Mouse (Mus musculus) CD4-positive, CD25-positive, alpha-beta regulatory T cell, adult 2 months (primary cell): ENCODE measurements at regions not wholly inside any gene's neighbourhood (a gene's known extent, or its start where the extent isn't known, plus 50 kb on each side); places are given as distances from the start of the nearest gene placed in this dataset.

ENCODE experiments used
- DNase-seq: peaks from one replicate; pipeline ENCODE4 v3.0.0-alpha.2; 2012; ENCODE audit warnings: low read depth, low spot score

DNA sequence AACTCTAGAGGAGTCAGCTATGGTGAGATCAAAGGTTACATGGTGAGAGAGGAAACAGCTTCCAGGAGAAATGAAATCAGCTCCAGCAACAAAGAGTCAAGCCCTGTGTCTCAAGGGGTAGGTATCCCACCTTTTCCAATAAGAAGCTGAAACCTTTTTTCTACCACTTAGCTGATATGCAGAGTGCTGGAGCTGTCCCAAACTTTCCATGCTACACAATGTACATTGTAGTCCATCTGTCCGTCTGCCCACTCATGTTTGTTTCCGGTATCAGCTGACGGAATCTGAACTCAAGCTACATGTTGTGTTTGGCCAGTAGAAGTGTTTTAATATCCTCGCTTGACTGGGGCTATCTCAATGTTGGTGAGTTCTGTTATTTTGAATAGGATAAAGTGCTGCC, 83.6 kb upstream of the Ngf start:
- no peak for DNase-seq

GRCm38 (mm10) chr3:102384596-102384995, 85.1 kb upstream of the Ngf start:
- DNase-seq: no peak

GRCm38 (mm10) chr3:102383671-102384070, 86.0 kb upstream of the Ngf start:
- DNase-seq: no peak

GRCm38 (mm10) chr3:102381683-102382082, 88.0 kb upstream of the Ngf start:
- no peak for DNase-seq

- no peak for DNase-seq
Observed at GRCm38 (mm10) chr3:102374381-102375060, 95.2 kb upstream of the Ngf start.

DNA sequence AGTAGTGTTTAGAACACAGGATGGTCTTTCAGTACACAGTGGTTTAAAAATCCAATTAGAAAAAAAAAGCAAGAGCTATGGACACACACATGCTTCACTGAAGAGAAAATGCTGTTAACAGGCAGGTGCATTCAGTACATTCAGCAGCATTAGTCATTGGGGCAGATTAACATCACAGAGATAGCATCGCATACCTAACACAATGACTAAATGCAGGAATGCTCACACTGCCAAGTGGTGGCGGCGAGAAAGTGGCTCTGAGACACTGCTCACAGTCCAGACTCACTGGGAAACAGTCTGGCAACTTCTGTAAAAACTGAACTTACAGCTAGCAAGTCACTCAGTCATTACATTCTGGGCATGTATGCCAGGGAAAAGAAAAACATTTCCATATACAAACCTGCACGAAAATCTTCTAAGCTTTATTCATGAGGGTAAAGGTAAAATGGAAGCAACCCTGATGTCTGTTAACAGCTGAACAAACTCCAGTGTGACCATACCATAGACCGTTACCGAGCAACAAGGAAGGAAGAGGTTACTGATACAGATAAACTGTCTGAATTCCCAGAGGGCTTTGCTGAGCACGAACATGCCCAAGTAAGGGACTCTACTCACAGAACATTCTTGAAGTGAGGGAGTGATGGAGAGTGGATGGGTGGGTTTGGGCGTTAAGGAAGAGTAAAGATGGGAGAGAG, 97.4 kb upstream of the Ngf start:
- DNase-seq: no peak

- no peak for DNase-seq
Observed at GRCm38 (mm10) chr3:102366188-102366587, 103.5 kb upstream of the Ngf start.

- DNase-seq: no peak
Observed at GRCm38 (mm10) chr3:102364326-102364935, 105.3 kb upstream of the Ngf start.

- DNase-seq: no peak
Observed at GRCm38 (mm10) chr3:102360732-102361280, 108.9 kb upstream of the Ngf start.

DNA sequence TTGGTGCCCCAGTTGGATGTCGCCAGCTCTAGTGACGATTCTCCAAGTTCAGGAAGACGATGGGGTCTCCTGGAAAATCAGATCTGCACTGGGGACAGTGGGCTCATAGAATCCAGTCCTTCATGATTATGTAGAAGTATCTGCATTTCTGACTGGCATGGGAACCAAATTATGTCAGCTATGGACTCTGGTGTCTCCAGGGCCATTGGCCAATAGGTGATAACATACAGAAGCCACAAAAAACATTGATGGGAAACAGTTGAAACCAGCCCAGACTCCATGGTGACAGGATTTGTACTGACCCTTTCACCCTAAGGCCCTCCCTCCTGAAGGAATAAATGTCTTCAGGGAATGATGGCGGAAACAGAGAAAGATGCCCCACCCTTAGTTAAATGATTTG, 110.9 kb upstream of the Ngf start:
- DNase-seq: no peak

DNA sequence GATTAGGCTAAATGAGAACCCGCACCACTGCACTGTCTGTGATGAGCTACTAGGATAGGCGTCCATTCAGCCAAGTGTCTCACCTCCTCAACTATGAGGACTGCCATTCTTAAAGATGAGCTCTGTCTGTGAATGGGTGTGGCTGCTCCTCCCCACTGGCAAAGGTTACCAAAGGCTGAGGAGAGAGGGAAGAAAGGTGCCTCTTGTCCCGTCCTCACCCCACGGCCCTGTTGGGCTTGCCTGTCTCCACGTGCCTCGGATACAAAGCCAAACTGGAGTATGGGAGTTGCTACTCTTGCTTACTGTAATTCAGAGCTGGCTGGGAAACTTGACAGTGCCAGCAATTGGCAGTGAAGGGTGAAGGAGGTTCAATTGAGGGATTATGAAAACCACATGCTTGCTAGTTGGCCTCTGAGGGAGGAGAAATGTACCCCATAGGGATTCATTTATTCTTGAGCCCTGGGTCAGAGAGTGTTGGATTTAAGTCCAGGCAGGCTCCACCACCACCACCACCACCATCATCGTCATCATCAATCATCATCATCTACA, 112.6 kb upstream of the Ngf start:
- no peak for DNase-seq

DNA sequence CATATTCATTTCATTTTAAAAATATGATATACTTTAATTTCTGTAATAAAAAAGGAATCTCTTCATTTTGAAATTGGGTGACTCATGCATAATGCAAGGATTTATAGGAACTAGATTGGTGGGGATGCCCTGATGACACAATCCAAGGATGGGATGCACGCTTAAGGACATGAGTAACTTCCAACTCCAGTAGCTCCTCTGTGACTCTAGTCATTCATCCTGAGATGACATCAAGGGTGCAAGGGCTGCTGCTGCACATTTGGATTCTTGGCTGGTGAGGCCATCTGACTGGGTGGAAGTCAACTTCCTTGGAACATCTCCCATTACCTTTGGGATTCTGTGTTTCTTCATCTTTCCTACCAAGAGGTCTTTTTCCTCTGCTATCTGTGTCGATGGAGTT, 114.4 kb upstream of the Ngf start:
- no peak for DNase-seq

- no peak for DNase-seq
Observed at GRCm38 (mm10) chr3:102354771-102355170, 114.9 kb upstream of the Ngf start.

GRCm38 (mm10) chr3:102353277-102353900, 116.3 kb upstream of the Ngf start:
- no peak for DNase-seq

DNA sequence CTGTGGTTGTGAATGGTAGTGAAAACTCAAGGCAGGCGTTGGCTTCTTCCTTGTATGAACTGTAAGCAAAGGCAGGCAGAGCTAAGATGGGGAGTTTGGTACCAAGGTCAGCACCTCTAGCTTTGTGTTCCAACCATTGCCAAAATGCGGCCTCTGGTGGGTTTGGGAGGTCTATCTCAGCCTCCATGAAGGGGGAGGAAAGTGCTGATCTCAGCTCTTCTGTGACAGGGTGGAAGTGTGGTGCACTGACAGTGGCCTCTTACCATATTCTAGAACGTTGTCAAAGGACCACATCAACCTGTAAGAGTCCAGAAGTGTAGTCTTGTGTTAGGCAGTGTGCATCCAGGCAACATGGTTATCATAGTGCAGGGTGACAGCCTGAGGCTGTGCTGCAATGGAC, 123.6 kb upstream of the Ngf start:
- no peak for DNase-seq

DNA sequence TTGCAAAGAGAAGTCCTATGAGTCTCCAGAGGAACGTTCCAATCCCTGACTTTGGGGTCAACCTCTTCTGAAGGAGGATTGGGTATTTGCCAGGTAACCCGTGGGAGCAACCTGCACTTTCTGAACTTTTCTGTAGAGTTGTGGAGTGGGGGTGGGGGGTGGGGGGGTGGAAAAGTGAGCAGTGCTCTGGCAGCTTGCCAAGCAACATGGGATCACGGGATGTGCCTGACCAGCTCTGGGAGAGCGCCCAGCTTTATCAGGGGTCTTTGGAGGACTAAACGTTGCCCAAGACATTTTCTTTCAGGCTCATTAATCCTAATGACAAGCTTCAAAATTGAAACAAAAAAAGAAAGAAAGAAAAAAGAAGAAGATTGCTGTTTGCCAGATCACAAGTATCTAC, 124.4 kb upstream of the Ngf start:
- no peak for DNase-seq

DNA sequence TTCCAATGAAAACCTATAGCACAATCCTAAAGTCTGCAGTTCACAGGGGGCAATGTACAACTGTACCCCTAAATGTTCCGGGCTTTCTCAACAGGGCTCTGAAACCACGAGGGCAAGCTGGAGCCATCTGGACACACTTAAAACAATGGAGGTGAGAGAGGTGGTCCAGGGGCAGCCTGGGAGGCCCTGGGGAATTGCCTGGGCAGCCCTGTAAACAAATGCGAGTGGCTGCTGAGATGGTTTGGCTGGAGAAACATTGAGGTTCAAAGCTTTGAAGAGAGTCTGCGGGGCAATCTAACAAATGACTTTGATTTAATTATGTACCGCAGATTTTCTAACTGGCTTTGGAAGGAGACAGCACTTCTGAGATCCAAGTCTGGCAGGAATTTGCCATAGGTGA, 129.0 kb upstream of the Ngf start:
- DNase-seq: no peak

- DNase-seq: no peak
Observed at GRCm38 (mm10) chr3:102337881-102338280, 131.8 kb upstream of the Ngf start.

DNA sequence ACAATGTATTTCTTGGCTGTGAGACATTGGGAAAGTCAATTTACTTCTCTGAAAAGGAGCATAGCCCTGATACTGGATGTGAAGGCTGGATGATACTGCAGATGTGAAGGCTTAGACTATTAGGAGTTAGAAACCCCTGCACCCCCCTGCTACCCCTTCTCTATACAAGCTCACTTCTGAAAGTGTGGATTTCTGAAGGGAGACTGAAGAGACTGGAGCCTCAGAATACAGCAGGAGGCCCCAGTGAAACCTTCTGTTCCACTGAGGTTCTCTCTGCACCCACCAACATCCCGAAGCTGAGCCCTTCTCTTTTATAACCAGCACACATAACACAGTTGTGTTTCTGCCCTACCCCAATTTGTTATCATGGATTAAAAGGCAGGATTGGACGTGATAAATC, 131.7 kb upstream of the Vangl1 start:
- no peak for DNase-seq

DNA sequence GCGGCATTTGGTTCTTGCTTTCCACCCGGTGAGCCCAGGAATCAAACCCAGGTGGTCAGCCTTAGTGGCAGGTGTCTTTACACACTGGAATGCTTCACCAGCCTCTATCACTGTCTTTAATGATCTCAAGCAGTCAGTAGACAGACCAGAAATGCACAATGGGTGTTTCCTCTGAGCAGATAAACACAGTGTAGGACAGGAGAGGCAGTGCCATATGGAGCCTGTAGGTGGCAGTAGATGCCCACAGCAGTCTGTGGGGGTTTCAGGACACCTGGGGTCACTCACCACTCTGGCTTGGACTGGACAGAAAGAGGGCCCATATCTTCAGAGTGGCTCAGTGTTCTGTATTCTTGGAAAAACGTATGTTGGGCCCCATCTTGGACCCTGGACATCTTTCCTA, 130.7 kb upstream of the Vangl1 start:
- DNase-seq: no peak

DNA sequence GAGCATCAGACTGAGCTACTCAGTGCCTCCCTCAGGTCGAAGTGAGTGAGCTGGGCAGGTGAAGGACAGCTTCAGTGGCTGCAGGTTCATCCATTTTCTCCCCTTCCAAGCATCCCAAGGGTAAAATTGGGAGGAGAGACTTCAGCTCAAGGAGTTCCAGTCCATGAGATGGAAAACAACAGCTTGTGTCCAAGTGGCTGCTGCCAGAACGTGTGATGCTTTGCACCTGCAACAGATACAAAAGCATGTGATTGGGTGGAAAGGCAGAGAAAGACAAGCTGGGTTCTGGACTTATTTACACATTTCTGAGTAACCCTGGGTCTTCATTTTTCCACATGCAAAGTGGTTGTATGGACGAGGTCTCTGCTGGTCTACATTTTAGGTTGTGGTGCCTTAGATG, 127.7 kb upstream of the Vangl1 start:
- DNase-seq: no peak

DNA sequence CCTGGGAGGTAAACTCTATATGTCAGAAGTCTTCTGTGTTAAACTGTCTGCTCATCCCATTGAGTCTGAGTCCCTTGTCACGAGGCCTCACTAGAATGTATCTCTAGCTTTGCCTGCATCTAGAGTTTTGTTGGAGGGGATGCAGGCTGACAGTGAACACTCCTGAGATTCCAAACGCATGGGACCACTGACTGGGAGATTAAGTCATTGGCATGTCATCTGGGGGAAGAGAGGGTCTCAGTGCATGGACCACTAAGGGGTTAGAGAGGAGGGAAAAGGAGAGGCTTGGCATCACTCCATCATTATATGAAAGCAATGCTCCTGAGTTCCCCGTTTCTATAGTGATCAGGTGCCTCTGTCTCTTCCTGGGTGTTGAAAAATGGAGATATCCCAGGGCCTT, 114.8 kb upstream of the Vangl1 start:
- DNase-seq: no peak
